Mouse (Mus musculus) T-helper 2 cell (primary cell): Measurements from ENCODE around the gene Scml4.

Experiments used
- in situ Hi-C: fragments of 300-600 bp; cut with MboI, MseI; formaldehyde crosslinking; loops from one replicate; pipeline ENCODE4 v1.15.1; 2025; ENCODE audit warnings: high pct_unique_total_duplicates

Scml4 gene

DNA sequence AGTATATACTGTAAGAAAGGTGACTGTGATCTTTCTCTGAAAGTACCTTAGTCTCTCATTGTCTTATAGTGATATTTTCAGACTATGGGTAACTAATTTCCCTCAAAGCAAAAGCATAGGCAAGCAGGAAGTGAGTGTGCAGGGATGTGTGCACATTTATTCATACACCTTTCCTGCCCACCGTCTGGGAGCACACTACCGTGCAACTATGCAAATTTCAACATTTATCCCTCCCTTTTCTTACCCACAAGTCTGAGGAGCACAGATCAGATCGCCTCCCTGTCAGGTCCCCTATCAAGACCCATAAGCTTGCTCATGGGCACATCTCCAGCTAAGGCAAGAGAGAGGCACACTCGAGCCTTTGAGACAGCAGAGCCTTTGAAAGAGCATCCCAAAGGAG, 41.2 kb downstream of the Scml4 start:
- in situ Hi-C loops = no loop called here

DNA sequence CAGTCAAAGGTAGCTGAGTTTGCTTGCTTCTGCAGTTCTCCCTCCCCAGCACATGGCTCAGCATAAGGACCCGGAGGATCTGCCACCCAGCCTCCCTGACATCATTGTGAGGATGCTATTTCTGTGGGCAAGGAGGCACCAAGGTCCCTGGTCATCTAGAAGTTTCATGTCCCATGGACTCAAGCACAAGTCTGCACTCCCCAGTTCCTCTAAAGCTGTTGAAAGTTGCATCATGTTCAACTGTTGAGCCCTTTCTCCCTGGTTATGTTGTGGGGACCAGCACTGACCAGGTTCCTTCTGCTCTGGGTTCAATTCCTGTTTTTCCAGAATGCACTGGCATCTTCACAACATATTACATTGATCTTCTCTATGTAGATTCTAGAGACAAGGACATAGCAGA, 42.9 kb downstream of the Scml4 start:
- in situ Hi-C loops = no loop called here

DNA sequence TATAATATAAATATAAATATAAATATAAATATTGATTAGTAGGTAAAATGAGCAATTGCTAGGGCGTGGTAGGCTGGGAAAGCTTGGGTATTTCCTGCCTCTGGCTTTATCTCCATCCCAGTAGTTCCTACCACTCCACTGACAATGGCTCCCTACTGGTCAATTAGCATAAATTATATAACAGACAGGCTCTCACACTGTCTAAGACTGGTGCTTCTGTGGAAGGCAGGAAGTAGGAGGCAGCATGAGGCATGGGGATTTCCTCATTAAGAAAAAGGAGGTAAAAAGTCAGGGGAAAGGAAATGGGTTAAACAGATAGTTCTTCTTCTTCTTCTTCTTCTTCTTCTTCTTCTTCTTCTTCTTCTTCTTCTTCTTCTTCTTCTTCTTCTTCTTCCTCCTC, 48.4 kb downstream of the Scml4 start:
- in situ Hi-C loops = no loop called here

DNA sequence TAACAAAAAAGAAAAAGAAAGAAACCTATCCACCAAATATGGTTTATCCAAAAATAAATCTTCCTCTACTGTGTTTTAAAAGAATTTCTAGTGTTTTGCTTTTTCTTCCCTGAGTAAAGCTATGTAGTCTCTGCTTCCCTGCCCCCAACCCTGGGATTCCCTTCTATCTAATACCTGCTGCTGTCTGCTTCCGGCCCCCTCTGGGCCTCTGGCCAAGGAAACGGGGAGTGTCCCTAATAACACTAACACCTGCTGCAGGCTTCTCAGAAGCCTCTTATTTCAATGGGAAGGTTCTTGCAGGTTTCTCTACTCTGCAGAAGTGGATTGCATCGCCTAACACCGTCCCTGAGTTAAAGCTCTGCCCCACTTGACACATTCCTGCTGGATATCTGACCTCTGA, 50.4 kb downstream of the Scml4 start:
- in situ Hi-C loops = no loop called here

- in situ Hi-C loops = no loop called here
Observed at GRCm38 (mm10) chr10:42912056-42912455, 51.9 kb downstream of the Scml4 start.

DNA sequence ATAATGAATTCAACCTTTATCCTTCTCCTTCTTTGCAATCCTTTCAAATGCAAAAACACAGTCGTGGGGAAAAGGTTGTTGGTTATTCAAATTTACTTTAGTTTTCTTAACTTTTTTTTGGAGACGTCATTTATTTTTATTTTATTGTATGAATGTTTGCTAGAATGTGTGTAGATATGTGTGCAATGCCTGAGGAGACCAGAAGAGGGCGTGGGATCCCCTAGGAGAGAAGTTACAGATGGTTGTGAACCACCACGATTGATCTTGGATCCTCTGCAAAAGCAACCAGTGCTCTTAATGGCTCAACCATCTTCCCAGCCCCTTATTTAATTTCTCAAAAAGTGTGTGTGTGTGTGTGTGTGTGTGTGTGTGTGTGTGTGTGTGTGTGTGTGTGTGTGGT, 53.0 kb downstream of the Scml4 start:
- in situ Hi-C loops = no loop called here

GRCm38 (mm10) chr10:42914146-42914545, 54.0 kb downstream of the Scml4 start:
- in situ Hi-C loops = no loop called here

DNA sequence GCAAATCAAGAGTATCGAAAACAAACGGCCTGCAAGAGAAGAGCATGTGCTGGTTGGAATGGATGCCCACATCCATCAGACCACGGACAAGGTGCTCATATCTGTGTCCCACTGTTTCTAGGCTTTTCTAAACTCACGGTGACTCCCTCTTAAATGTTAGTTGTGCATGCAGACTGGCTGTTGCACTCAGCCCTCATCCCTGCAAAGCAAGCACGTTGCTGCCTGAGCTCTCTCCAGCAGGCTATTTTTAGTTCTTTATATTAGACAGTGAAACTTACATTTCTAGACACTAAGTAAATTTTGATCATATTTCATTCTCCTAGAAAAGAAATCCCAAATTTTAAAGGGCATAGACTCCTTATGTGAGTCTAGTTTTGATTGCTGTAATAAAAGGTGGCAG, 57.2 kb downstream of the Scml4 start:
- in situ Hi-C loops = no loop called here

DNA sequence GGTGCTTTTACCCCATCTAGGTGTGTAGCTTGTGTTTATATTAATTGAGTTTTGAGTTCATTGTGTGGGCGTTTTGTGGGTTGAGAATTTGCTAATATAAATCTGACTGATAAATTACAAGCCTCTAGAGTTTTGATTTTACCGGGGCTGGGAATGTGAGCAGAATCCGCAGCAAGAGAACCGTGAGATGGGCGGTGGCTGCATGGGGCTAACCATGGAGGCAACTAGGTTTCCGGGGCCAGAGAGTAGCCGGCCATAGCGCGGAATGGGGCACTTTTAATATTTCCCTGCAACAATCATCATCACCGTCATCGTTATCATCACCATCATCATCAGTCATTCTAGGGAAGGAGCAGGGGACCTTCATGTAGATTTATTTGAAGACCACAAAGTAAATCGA, 59.6 kb downstream of the Scml4 start:
- in situ Hi-C loops = no loop called here

- in situ Hi-C loops = no loop called here
Observed at GRCm38 (mm10) chr10:42925103-42925866, 65.1 kb downstream of the Scml4 start.

GRCm38 (mm10) chr10:42930121-42930650, 70.0 kb downstream of the Scml4 start:
- in situ Hi-C loops = no loop called here

DNA sequence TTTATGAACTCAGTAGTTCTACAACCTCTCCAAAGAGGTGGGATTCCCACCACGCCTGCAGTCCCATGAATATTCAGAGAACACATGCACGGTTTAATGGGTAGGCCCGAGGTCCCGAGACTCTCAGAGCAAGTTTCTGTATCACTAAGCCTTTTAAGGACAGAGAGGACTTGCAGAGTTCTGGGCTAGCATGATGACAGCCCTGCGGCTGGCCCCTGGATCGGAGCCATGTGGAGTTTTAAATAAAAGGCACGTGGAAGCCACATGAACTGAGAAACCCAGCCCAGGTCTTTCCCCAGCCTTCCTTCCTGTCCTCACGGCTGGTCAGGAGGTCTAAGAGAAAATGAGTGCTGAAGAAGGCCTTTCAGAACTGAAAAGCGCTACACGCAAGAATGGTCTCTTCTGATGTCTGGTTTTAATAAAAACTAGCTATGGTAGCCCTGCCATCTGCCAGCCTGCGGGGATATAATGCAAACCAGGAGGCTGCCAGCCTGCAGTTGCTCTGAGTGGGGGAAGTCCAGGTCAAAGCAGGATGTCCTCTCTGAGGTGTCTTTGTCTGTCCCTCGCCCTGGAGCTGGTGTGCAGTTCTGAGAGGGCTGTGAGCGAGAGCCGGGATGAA, 72.8 kb downstream of the Scml4 start:
- in situ Hi-C loops = no loop called here

- in situ Hi-C loops = no loop called here
Observed at GRCm38 (mm10) chr10:42934672-42935071, 74.5 kb downstream of the Scml4 start.

DNA sequence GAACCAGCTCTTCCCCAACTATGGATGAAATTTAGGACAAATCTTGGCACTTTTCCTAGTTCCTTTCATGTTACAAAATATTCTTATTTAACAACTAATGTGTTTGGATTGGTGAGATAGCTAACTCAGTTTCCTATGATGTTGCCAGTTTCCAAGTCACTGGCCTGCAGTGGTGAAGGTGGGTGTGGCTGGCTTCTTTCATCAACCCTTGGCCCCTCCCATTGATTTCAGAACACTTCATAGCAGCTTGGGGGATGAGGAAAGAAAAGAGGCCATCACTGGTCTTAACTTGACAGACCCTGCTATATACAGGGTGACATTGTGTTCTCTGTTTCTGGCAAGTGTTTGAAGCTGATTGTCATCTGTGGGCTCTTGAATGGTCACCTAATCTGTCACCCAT, 76.0 kb downstream of the Scml4 start:
- in situ Hi-C loops = no loop called here

DNA sequence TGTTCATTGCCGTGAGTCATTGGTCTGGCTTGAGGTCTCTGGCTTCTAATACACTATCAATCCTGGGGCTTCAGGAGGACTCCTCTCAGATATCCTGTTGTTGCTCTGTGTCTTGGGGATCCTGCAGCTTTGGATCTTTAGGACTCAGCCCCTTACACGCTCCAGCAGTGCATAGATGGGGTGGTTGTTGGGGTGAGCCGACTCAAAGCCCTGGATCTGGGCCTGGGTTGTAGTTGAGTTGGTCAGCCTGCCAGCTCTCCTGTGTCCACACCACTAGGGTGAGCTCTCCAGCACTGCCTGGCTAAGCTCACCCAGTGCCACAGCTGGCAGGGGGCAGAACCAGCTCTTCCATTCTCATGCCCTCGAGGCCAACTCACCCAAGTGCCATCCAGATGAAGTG, 78.2 kb downstream of the Scml4 start:
- in situ Hi-C loops = no loop called here

GRCm38 (mm10) chr10:42939691-42940090, 79.5 kb downstream of the Scml4 start:
- in situ Hi-C loops = no loop called here

DNA sequence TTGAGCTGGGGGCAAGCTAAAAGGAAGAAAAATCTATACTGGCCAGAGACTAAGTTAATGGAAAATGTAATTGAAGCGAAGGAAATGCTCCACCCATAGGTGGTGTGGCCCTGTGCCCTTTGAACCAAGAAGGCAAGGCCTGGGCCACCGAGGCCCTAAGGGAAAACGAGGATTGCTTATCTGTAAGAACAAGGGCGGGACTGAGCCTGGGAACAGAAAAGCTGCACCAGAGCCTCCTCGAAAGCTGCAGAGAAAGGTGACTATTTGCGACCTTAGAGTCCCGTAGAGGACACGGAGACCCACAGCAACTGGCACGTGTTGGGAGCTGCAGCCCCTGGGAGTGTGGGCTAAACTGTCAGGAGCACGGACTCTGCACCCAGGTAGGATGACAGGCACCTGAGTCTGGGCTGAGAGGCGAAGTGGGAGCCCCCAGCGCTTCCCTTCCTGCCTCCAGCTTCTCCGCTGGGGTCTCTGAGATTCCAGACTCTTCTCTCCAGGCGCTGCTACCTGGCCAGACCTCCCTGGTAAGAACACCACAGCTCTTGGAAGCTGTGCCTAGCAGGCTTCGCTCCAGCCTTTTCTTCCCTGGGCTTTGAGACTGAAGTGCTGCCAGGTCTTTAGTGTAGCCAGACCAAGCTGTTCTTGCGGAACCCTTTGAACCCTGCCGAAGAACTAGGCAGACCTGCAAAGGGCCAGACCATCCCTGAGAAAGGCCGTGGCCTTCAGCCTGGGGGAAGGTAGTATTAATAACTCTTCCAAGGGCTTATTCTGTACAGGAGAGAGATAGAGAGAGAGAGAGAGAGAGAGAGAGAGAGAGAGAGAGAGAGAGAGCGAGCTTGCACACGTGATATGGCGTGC, 80.3 kb downstream of the Scml4 start:
- in situ Hi-C loops = no loop called here

DNA sequence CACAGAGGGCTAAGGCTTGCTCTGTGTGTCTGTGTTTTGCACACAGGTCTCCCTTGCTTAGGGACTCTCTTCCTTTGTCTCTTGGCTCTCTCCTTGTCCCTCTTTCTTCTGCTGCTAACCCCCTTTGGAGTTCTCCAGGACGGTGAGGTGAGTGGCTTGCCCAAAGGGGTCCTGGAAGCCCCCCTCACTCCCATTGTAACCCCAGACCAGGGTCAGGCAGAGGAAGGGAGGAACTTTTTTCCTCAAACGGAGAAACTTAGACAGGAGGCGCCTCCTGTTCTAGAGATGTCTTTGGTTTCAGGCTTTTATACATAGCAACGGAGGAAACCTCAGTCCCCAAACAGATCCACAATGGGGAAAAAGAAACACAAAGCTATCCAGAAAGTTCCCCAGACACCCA, 81.1 kb downstream of the Scml4 start:
- in situ Hi-C loops = no loop called here

GRCm38 (mm10) chr10:42941697-42942221, 81.6 kb downstream of the Scml4 start:
- in situ Hi-C loops = no loop called here

DNA sequence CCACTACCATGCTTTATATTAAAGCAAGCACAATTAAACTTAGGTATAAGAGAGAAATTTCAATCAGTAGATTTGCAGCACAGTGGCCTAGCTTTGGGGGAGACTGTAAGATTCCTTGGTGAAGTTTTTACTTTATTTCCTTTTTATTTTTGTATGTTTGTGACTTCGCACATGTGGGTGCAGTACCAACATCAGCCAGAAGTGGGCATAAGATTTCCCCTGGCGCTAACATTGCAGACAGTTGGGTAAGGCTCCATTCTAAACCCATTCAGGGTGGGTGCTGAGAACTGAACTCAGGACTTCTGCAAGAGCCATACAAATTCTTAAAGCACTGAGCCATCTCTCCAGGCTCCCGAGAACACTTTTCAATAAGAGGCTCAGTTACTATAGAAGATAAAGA, 82.1 kb downstream of the Scml4 start:
- in situ Hi-C loops = no loop called here

GRCm38 (mm10) chr10:42945316-42945715, 85.1 kb downstream of the Scml4 start:
- in situ Hi-C loops = no loop called here

GRCm38 (mm10) chr10:42947336-42947735, 87.2 kb downstream of the Scml4 start:
- in situ Hi-C loops = no loop called here
